Mouse (Mus musculus) limb, embryonic 15.5 days (tissue): ENCODE measurements around the gene Bcl11a. TPM values are rescaled to one million over a fixed set of nuclear protein-coding genes. Genes with fewer than 3 reads are reported as not detected.
"Not testable (repeated sequence)": the region's sequence is repeated elsewhere in the genome, so short reads cannot be mapped to it uniquely, and the experiment has no call there.

Experiments
- ATAC-seq: fragments of 200-750 bp; cut with Nextera tagmentation; 2 replicates; pipeline ENCODE4 v1.8.0; 2017; ENCODE audit warnings: low read depth, moderate TSS enrichment; ENCODE audit not compliant: insufficient number of reproducible peaks, low FRiP score, low TSS enrichment
- H3K27ac ChIP-seq: fragments of 300-500 bp; sonication (generic); 2 replicates; pipeline ENCODE4 v1.5.1; 2015; ENCODE audit warnings: moderate library complexity, mild to moderate bottlenecking, inconsistent platforms
- H3K27me3 ChIP-seq: fragments of 300-500 bp; sonication (generic); 2 replicates; pipeline ENCODE4 v1.6.1; 2015; ENCODE audit warnings: inconsistent platforms
- H3K36me3 ChIP-seq: fragments of 300-500 bp; sonication (generic); 2 replicates; pipeline ENCODE4 v1.6.1; 2015; ENCODE audit warnings: inconsistent platforms
- H3K4me1 ChIP-seq: fragments of 300-500 bp; sonication (generic); 2 replicates; pipeline ENCODE4 v1.6.1; 2015; ENCODE audit warnings: inconsistent platforms
- H3K4me2 ChIP-seq: fragments of 300-500 bp; sonication (generic); 2 replicates; pipeline ENCODE4 v1.6.1; 2015; ENCODE audit warnings: mild to moderate bottlenecking, inconsistent platforms
- H3K4me3 ChIP-seq: fragments of 300-500 bp; sonication (generic); 2 replicates; pipeline ENCODE4 v1.5.1; 2015; ENCODE audit warnings: mild to moderate bottlenecking, inconsistent platforms
- H3K9ac ChIP-seq: fragments of 300-500 bp; sonication (generic); 2 replicates; pipeline ENCODE4 v1.6.1; 2015; ENCODE audit warnings: inconsistent platforms
- H3K9me3 ChIP-seq: fragments of 300-500 bp; sonication (generic); 2 replicates; pipeline ENCODE4 v1.6.1; 2016; ENCODE audit warnings: inconsistent platforms
- WGBS: fragments of 180-500 bp; shearing (Covaris S2); methylation state at CpG from one replicate; pipeline ENCODE4 v1.1.7; 2015; 5-methylcytosine and 5-hydroxymethylcytosine counted together
- polyA plus RNA-seq: library from polyadenylated mRNA; unstranded; fragments of >200 nt; fragmentation: Nextera tagmentation; extraction: Ambion mirVana; gene quantifications from 2 replicates; pipeline ENCODE4 v1.2.1, GENCODE M21; 2015

Gene Bcl11a
- polyA plus RNA-seq, 1 experiment from 2014 or later = 60.9 TPM

- Histone ChIP-seq H3K27ac (no peak overlapping the region), H3K9ac (no peak overlapping the region), H3K4me1 (peaks cover 34% of the 10 kb centered on the region), H3K4me2 (no peak overlapping the region), H3K27me3 (no peaks in the 10 kb centered on the region), H3K4me3 (no peak overlapping the region), H3K36me3 (no peaks in the 10 kb centered on the region), H3K9me3 (no peaks in the 10 kb centered on the region)
- no peak for ATAC-seq
- WGBS = 50% methylated on average over 2 of the region's 2 CpGs
Observed at GRCm38 (mm10) chr11:24128001-24128400, 50.1 kb downstream of the Bcl11a start.

- not testable (repeated sequence) for ATAC-seq, H3K9me3 ChIP-seq, H3K4me2 ChIP-seq, H3K36me3 ChIP-seq, H3K27ac ChIP-seq, H3K27me3 ChIP-seq, H3K4me3 ChIP-seq, H3K9ac ChIP-seq
- whole genome bisulfite sequencing = 84% methylated on average over 4 of the region's 4 CpGs
- peaks cover 30% of the 10 kb centered on the region for H3K4me1 ChIP-seq
Observed at GRCm38 (mm10) chr11:24128880-24129279, 51.0 kb downstream of the Bcl11a start.

- H3K9me3 ChIP-seq = no peaks in the 10 kb centered on the region
- no peak overlapping the region for H3K9ac ChIP-seq
- ATAC-seq = no peak
- H3K27me3 ChIP-seq = no peaks in the 10 kb centered on the region
- no peak overlapping the region for H3K4me3 ChIP-seq
- H3K36me3 ChIP-seq = no peaks in the 10 kb centered on the region
- peaks cover 25% of the 10 kb centered on the region for H3K4me1 ChIP-seq
- H3K4me2 ChIP-seq = no peak overlapping the region
- WGBS = 78% methylated on average over 5 of the region's 5 CpGs
- no peak overlapping the region for H3K27ac ChIP-seq
Observed at GRCm38 (mm10) chr11:24129358-24130185, 51.7 kb downstream of the Bcl11a start.

- H3K27me3 ChIP-seq = no peaks in the 10 kb centered on the region
- WGBS = 78% methylated on average over 7 of the region's 7 CpGs
- no peak overlapping the region for H3K4me2 ChIP-seq
- H3K9me3 ChIP-seq = no peaks in the 10 kb centered on the region
- H3K27ac ChIP-seq = no peak overlapping the region
- ATAC-seq = no peak
- no peak overlapping the region for H3K4me3 ChIP-seq
- H3K4me1 ChIP-seq = peaks cover 22% of the 10 kb centered on the region
- no peaks in the 10 kb centered on the region for H3K36me3 ChIP-seq
- no peak overlapping the region for H3K9ac ChIP-seq
Observed at GRCm38 (mm10) chr11:24130186-24130760, 52.4 kb downstream of the Bcl11a start.

GRCm38 (mm10) chr11:24131818-24132217 is 54.0 kb downstream of the Bcl11a start:
- no peak overlapping the region for H3K27ac ChIP-seq
- H3K36me3 ChIP-seq = no peaks in the 10 kb centered on the region
- WGBS = 81% methylated on average over 2 of the region's 2 CpGs
- no peak overlapping the region for H3K9ac ChIP-seq
- no peak overlapping the region for H3K4me3 ChIP-seq
- peaks cover 16% of the 10 kb centered on the region; the same call in 1 of the 2 replicates for H3K4me1 ChIP-seq
- no peak for ATAC-seq
- H3K9me3 ChIP-seq = no peaks in the 10 kb centered on the region
- no peaks in the 10 kb centered on the region for H3K27me3 ChIP-seq
- no peak overlapping the region for H3K4me2 ChIP-seq

- Histone ChIP-seq H3K9ac (no peak overlapping the region), H3K27ac (no peak overlapping the region), H3K4me1 (peaks cover 15% of the 10 kb centered on the region; the same call in 1 of the 2 replicates), H3K4me2 (no peak overlapping the region), H3K4me3 (no peak overlapping the region), H3K9me3 (no peaks in the 10 kb centered on the region), H3K27me3 (no peaks in the 10 kb centered on the region), H3K36me3 (no peaks in the 10 kb centered on the region)
- WGBS = 87% methylated on average over 6 of the region's 6 CpGs
- no peak for ATAC-seq
Observed at GRCm38 (mm10) chr11:24132358-24132757, 54.5 kb downstream of the Bcl11a start.

- Histone ChIP-seq H3K9me3 (no peaks in the 10 kb centered on the region), H3K27me3 (no peaks in the 10 kb centered on the region), H3K4me3 (no peak overlapping the region), H3K27ac (no peak overlapping the region), H3K36me3 (no peaks in the 10 kb centered on the region), H3K4me2 (no peak overlapping the region), H3K4me1 (peaks cover 14% of the 10 kb centered on the region; the same call in 1 of the 2 replicates), H3K9ac (no peak overlapping the region)
- ATAC-seq = no peak
- 91% methylated on average over 2 of the region's 2 CpGs for WGBS
Observed at GRCm38 (mm10) chr11:24132853-24133252, 55.0 kb downstream of the Bcl11a start.

- ATAC-seq = no peak
- no peak overlapping the region for H3K4me3 ChIP-seq
- H3K4me1 ChIP-seq = peaks cover 12% of the 10 kb centered on the region; the same call in 1 of the 2 replicates
- no peak overlapping the region for H3K27ac ChIP-seq
- no peaks in the 10 kb centered on the region for H3K27me3 ChIP-seq
- no peaks in the 10 kb centered on the region for H3K9me3 ChIP-seq
- 63% methylated on average over 3 of the region's 3 CpGs for WGBS
- no peak overlapping the region for H3K9ac ChIP-seq
- H3K36me3 ChIP-seq = no peaks in the 10 kb centered on the region
- H3K4me2 ChIP-seq = no peak overlapping the region
Observed at GRCm38 (mm10) chr11:24133484-24133883, 55.6 kb downstream of the Bcl11a start.

- Histone ChIP-seq H3K4me2 (no peak overlapping the region), H3K9me3 (no peaks in the 10 kb centered on the region), H3K9ac (no peak overlapping the region), H3K4me1 (peaks cover 12% of the 10 kb centered on the region; the same call in 1 of the 2 replicates), H3K4me3 (no peak overlapping the region), H3K27me3 (no peaks in the 10 kb centered on the region), H3K27ac (no peak overlapping the region), H3K36me3 (no peaks in the 10 kb centered on the region)
- 89% methylated on average over 5 of the region's 5 CpGs for WGBS
- ATAC-seq = no peak
Observed at GRCm38 (mm10) chr11:24133928-24134327, 56.1 kb downstream of the Bcl11a start.

GRCm38 (mm10) chr11:24135244-24135643 is 57.4 kb downstream of the Bcl11a start:
- WGBS = 67% methylated on average over 2 of the region's 2 CpGs
- H3K27ac ChIP-seq = no peak overlapping the region
- peaks cover 8% of the 10 kb centered on the region; the same call in 1 of the 2 replicates for H3K4me1 ChIP-seq
- no peak overlapping the region for H3K4me3 ChIP-seq
- H3K9ac ChIP-seq = no peak overlapping the region
- no peaks in the 10 kb centered on the region for H3K9me3 ChIP-seq
- H3K27me3 ChIP-seq = no peaks in the 10 kb centered on the region
- 0 out of 2 replicates have a peak, but pooled peaks cover 4% of the 10 kb centered on the region for H3K36me3 ChIP-seq
- no peak for ATAC-seq
- H3K4me2 ChIP-seq = no peak overlapping the region

- Histone ChIP-seq H3K27ac (no peak overlapping the region), H3K4me1 (peaks cover 9% of the 10 kb centered on the region; the same call in 1 of the 2 replicates), H3K4me2 (no peak overlapping the region), H3K9ac (no peak overlapping the region), H3K9me3 (no peaks in the 10 kb centered on the region), H3K36me3 (0 out of 2 replicates have a peak, but pooled peaks cover 4% of the 10 kb centered on the region), H3K4me3 (no peak overlapping the region), H3K27me3 (no peaks in the 10 kb centered on the region)
- no peak for ATAC-seq
- WGBS = 59% methylated on average over 6 of the region's 6 CpGs
Observed at GRCm38 (mm10) chr11:24136084-24136785, 58.4 kb downstream of the Bcl11a start.

- peaks cover 18% of the 10 kb centered on the region for H3K4me1 ChIP-seq
- no peak overlapping the region for H3K4me2 ChIP-seq
- no peaks in the 10 kb centered on the region for H3K9me3 ChIP-seq
- no peaks in the 10 kb centered on the region for H3K27me3 ChIP-seq
- no peak overlapping the region for H3K9ac ChIP-seq
- ATAC-seq = no peak
- H3K36me3 ChIP-seq = peaks cover 6% of the 10 kb centered on the region; the same call in 1 of the 2 replicates
- H3K27ac ChIP-seq = no peak overlapping the region
- H3K4me3 ChIP-seq = no peak overlapping the region
- WGBS = 90% methylated on average over 2 of the region's 2 CpGs
Observed at GRCm38 (mm10) chr11:24137891-24138290, 60.0 kb downstream of the Bcl11a start.
